Mouse (Mus musculus) lung, postnatal 4 days (tissue): Measurements from ENCODE around the gene Shtn1.

Experiments used
- DNase-seq, 2 experiments: peaks; one replicate each; pipeline ENCODE4 v3.0.0; 2021

Gene Shtn1

GRCm38 (mm10) chr19:59075472-59076101, at the start of gene Shtn1:
Shtn1 (minus strand) TSS chr19:59076100.
- peak; percentile 72 to 83 for DNase-seq

- DNase-seq, result no peak
Measured at GRCm38 (mm10) chr19:59114152-59114551, 38.3 kb upstream of the Shtn1 start.

- no peak for DNase-seq
Measured at GRCm38 (mm10) chr19:59109937-59110336, 34.0 kb upstream of the Shtn1 start.

GRCm38 (mm10) chr19:59098315-59098714, 22.4 kb upstream of the Shtn1 start:
- DNase-seq, result no peak

GRCm38 (mm10) chr19:59092295-59092694, 16.4 kb upstream of the Shtn1 start:
- no peak for DNase-seq

GRCm38 (mm10) chr19:59090337-59090736, 14.4 kb upstream of the Shtn1 start:
- no peak for DNase-seq

GRCm38 (mm10) chr19:59084296-59084695, 8.4 kb upstream of the Shtn1 start:
- no peak for DNase-seq

GRCm38 (mm10) chr19:59076131-59076530, 231 bp upstream of the Shtn1 start:
- peak in 1 of 2 experiments; percentile 16 for DNase-seq

GRCm38 (mm10) chr19:59074841-59075471, 944 bp downstream of the Shtn1 start:
- peak; percentile 32 to 33 for DNase-seq

- DNase-seq, result no peak
Measured at GRCm38 (mm10) chr19:59074381-59074780, 1.5 kb downstream of the Shtn1 start.

GRCm38 (mm10) chr19:59073006-59073405, 2.9 kb downstream of the Shtn1 start:
- DNase-seq, result no peak

- no peak for DNase-seq
Measured at GRCm38 (mm10) chr19:59071979-59072378, 3.9 kb downstream of the Shtn1 start.

- no peak for DNase-seq
Measured at GRCm38 (mm10) chr19:59071396-59071795, 4.5 kb downstream of the Shtn1 start.

- DNase-seq, result no peak
Measured at GRCm38 (mm10) chr19:59067652-59068051, 8.2 kb downstream of the Shtn1 start.

- DNase-seq, result peak in 1 of 2 experiments; percentile 8
Measured at GRCm38 (mm10) chr19:59066670-59067069, 9.2 kb downstream of the Shtn1 start.

- DNase-seq, result no peak
Measured at GRCm38 (mm10) chr19:59066115-59066514, 9.8 kb downstream of the Shtn1 start.

- DNase-seq, result no peak
Measured at GRCm38 (mm10) chr19:59064616-59065015, 11.3 kb downstream of the Shtn1 start.

- DNase-seq, result no peak
Measured at GRCm38 (mm10) chr19:59063568-59063967, 12.3 kb downstream of the Shtn1 start.

- no peak for DNase-seq
Measured at GRCm38 (mm10) chr19:59058105-59058504, 17.8 kb downstream of the Shtn1 start.

- no peak for DNase-seq
Measured at GRCm38 (mm10) chr19:59057366-59057765, 18.5 kb downstream of the Shtn1 start.

- DNase-seq, result no peak
Measured at GRCm38 (mm10) chr19:59054632-59054951, 21.3 kb downstream of the Shtn1 start.

- DNase-seq, result no peak
Measured at GRCm38 (mm10) chr19:59053931-59054631, 21.8 kb downstream of the Shtn1 start.

- DNase-seq, result no peak
Measured at GRCm38 (mm10) chr19:59052783-59053490, 23.0 kb downstream of the Shtn1 start.

- DNase-seq, result no peak
Measured at GRCm38 (mm10) chr19:59052053-59052452, 23.8 kb downstream of the Shtn1 start.
